Mouse (Mus musculus) heart, embryonic 15.5 days (tissue): Measurements from ENCODE around the gene Tnfrsf23. TPM values are rescaled to one million over a fixed set of nuclear protein-coding genes. Genes with fewer than 3 reads are reported as not detected.
A peak's percentile ranks its signal among the peaks of the same experiment; 100 is the strongest.

Source experiments
- ATAC-seq: fragments of 200-750 bp; cut with Nextera tagmentation; replicated peaks from 2 replicates; pipeline ENCODE4 v1.8.0; 2017; ENCODE audit warnings: low read depth, moderate TSS enrichment; ENCODE audit not compliant: insufficient number of reproducible peaks, insufficient read depth, low FRiP score
- H3K27ac ChIP-seq: fragments of 300-500 bp; sonication (generic); 2 replicates; pipeline ENCODE4 v1.5.1; 2015; ENCODE audit warnings: mild to moderate bottlenecking, inconsistent platforms
- H3K27me3 ChIP-seq: fragments of 300-500 bp; sonication (generic); 2 replicates; pipeline ENCODE4 v1.6.1; 2015; ENCODE audit warnings: inconsistent platforms
- H3K36me3 ChIP-seq: fragments of 300-500 bp; sonication (generic); 2 replicates; pipeline ENCODE4 v1.6.1; 2015; ENCODE audit warnings: mild to moderate bottlenecking, inconsistent platforms
- H3K4me1 ChIP-seq: fragments of 300-500 bp; sonication (generic); replicated peaks from 2 replicates; pipeline ENCODE4 v1.6.1; 2015; ENCODE audit warnings: inconsistent platforms
- H3K4me2 ChIP-seq: fragments of 300-500 bp; sonication (generic); 2 replicates; pipeline ENCODE4 v1.6.1; 2015; ENCODE audit warnings: inconsistent platforms, mild to moderate bottlenecking, moderate library complexity
- H3K4me3 ChIP-seq: fragments of 300-500 bp; sonication (generic); 2 replicates; pipeline ENCODE4 v1.5.1; 2015; ENCODE audit warnings: mild to moderate bottlenecking, inconsistent platforms
- H3K9ac ChIP-seq: fragments of 300-500 bp; sonication (generic); 2 replicates; pipeline ENCODE4 v1.6.1; 2015; ENCODE audit warnings: mild to moderate bottlenecking, inconsistent platforms
- H3K9me3 ChIP-seq: fragments of 300-500 bp; sonication (generic); replicated peaks from 2 replicates; pipeline ENCODE4 v1.6.1; 2016; ENCODE audit warnings: inconsistent platforms
- WGBS: fragments of 180-500 bp; shearing (Covaris S2); methylation state at CpG from one replicate; pipeline ENCODE4 v1.1.7; 2015; ENCODE audit warnings: mixed read lengths; 5-methylcytosine and 5-hydroxymethylcytosine counted together
- polyA plus RNA-seq: library from polyadenylated mRNA; unstranded; fragments of >200 nt; fragmentation: Nextera tagmentation; extraction: Ambion mirVana; gene quantifications from 2 replicates; pipeline ENCODE4 v1.2.1, GENCODE M21; 2015

The Tnfrsf23 gene
- polyA plus RNA-seq, 1 experiment from 2014 or later, result 1.9 TPM

GRCm38 (mm10) chr7:143629501-143629900 is 56.2 kb downstream of the Tnfrsf23 start:
- ATAC-seq, result no peak
- H3K27me3 ChIP-seq, result 0 out of 2 replicates have a peak, but pooled peaks cover 2% of the 10 kb centered on the region
- 47% methylated on average over 1 of the region's 1 CpGs for WGBS
- H3K36me3 ChIP-seq, result no peaks in the 10 kb centered on the region
- H3K4me3 ChIP-seq, result no peak overlapping the region
- no peak overlapping the region for H3K27ac ChIP-seq
- H3K4me1 ChIP-seq, result no peaks in the 10 kb centered on the region
- H3K9me3 ChIP-seq, result no peaks in the 10 kb centered on the region
- no peak overlapping the region for H3K9ac ChIP-seq
- no peak overlapping the region for H3K4me2 ChIP-seq

DNA sequence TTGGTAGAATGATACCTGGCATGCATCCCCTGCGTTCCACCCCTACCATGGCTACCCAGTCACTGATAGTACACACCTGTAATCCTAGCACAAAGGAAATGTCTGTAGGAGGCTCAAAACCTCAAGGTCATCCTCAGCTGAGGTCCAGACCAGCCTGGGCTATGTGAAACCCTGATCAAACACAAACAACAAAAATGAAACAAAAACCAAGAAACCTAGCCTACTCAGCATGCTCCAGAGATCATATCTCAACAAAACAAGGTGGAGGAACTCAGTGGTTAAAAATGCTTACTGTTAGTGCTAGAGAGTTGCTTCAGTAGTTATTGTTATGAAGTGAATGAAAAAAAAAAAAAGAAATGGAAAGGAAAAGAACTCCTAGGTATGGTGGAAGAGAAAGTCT is 57.1 kb downstream of the Tnfrsf23 start, which contains the start of gene Tnfrsf26:
Gene Tnfrsf26 (minus strand): TSS at position 183 of the 400 bp plus-strand sequence.
- Histone ChIP-seq H3K4me2 (no peak within 1 kb of the TSS; the same call in 1 of the 2 replicates), H3K4me1 (no peaks in the 10 kb centered on the region), H3K4me3 (0 out of 2 replicates have a peak within 1 kb of the TSS, but pooled peaks have one; percentile 11), H3K36me3 (no peaks in the 10 kb centered on the region), H3K27me3 (0 out of 2 replicates have a peak, but pooled peaks cover 2% of the 10 kb centered on the region), H3K9ac (no peak within 1 kb of the TSS), H3K9me3 (no peaks in the 10 kb centered on the region), H3K27ac (no peak within 1 kb of the TSS)
- ATAC-seq, result no peak
- WGBS, result 82% methylated on average over 1 of the region's 1 CpGs

DNA sequence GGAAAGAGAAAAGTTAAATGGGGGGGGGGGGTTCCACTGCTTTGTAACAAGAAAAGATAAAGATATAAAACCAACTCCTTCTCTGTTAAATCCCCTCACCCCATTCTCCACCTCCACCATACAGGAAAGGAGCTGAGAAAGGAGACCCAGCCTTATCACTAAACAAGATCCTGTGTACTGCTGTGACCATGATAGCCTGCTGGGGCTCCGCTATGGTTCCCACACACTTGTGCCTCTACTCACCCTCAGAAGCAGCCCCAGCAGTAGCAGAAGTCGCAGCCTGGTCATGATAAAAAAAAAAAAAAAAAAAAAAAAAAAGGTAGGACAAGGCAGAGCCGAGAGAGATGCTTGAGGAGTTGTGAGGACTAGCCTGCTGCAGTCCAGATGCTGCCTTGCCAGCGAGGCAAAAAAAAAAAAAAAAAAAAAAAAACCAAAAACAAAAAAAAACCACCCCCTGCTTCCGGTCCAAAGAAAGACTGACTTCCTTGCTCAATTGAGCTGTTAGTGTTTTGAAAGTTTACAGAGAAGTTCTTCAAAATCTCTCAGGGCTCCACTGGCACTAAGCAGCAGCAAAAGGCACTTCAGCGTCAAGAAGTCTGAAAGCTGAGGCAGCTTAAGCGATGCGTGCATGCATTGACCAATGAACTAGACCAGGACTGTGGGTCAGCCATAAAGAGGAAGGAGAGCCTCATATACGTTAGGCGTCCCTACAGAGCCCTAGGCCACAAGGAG is 58.0 kb downstream of the Tnfrsf23 start:
- Histone ChIP-seq H3K9ac (no peak overlapping the region), H3K4me1 (no peaks in the 10 kb centered on the region), H3K9me3 (no peaks in the 10 kb centered on the region), H3K27me3 (0 out of 2 replicates have a peak, but pooled peaks cover 2% of the 10 kb centered on the region), H3K4me2 (no peak overlapping the region; the same call in 1 of the 2 replicates), H3K4me3 (0 out of 2 replicates have a peak overlapping the region, but pooled peaks have one; percentile 11), H3K27ac (no peak overlapping the region), H3K36me3 (no peaks in the 10 kb centered on the region)
- ATAC-seq, result no peak
- WGBS, result 45% methylated on average over 10 of the region's 10 CpGs

DNA sequence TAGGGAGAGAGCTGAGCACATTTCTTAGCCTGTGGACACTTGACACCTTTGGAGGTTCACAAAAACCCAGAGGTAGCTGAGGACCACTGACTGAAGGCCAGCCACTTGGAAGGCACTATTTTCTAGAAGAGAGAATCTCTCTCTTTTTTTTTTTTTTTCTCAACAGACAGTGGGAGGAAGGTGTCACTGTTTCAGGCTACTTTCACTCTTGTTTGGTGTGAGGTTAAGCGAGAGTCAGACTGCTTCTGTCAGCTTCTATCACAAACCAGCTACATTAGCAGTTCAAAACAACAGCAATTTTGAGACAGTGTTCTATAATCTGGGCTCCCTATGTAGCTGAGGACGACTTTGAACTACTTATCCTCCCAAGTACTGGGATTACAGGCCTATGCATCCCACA is 59.5 kb downstream of the Tnfrsf23 start:
- no peak overlapping the region for H3K9ac ChIP-seq
- 62% methylated on average over 2 of the region's 2 CpGs for WGBS
- no peak for ATAC-seq
- 0 out of 2 replicates have a peak, but pooled peaks cover 2% of the 10 kb centered on the region for H3K27me3 ChIP-seq
- H3K9me3 ChIP-seq, result no peaks in the 10 kb centered on the region
- H3K36me3 ChIP-seq, result no peaks in the 10 kb centered on the region
- H3K4me2 ChIP-seq, result no peak overlapping the region
- no peaks in the 10 kb centered on the region for H3K4me1 ChIP-seq
- H3K4me3 ChIP-seq, result no peak overlapping the region
- no peak overlapping the region for H3K27ac ChIP-seq

GRCm38 (mm10) chr7:143625151-143625550 is 60.5 kb downstream of the Tnfrsf23 start:
- H3K36me3 ChIP-seq, result no peaks in the 10 kb centered on the region
- WGBS, result 56% methylated on average over 5 of the region's 5 CpGs

DNA sequence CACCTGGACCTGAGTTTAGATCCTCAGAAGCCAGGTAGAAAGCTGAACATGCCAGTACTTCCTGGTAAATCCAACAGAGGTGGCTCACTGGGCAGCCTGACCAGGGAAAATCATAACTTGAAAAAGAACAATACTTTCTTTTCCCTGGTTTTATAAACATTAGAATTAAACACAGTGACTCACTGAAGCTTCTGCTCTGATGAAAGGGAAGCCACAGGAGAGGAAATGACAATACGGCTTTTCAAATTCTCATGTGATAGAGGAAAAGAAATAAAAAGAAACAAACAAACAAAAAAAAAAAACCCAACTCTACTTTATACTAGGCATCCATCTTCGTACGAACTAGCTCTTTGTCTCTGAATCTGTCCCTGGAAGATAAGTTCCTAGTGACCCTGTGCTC is 61.1 kb downstream of the Tnfrsf23 start:
- ATAC-seq, result no peak
- H3K4me3 ChIP-seq, result no peak overlapping the region
- H3K9me3 ChIP-seq, result no peaks in the 10 kb centered on the region
- H3K4me2 ChIP-seq, result no peak overlapping the region
- no peak overlapping the region for H3K27ac ChIP-seq
- no peak overlapping the region for H3K9ac ChIP-seq
- H3K27me3 ChIP-seq, result 0 out of 2 replicates have a peak, but pooled peaks cover 2% of the 10 kb centered on the region
- H3K4me1 ChIP-seq, result no peaks in the 10 kb centered on the region
- WGBS, result 59% methylated on average over 3 of the region's 3 CpGs
- H3K36me3 ChIP-seq, result no peaks in the 10 kb centered on the region

More at GRCm38 (mm10) chr7:143625151-143625550, 60.5 kb downstream of the Tnfrsf23 start:
- Histone ChIP-seq H3K27ac (no peak overlapping the region), H3K4me2 (no peak overlapping the region), H3K4me3 (no peak overlapping the region), H3K27me3 (0 out of 2 replicates have a peak, but pooled peaks cover 2% of the 10 kb centered on the region), H3K9ac (no peak overlapping the region), H3K9me3 (no peaks in the 10 kb centered on the region), H3K4me1 (no peaks in the 10 kb centered on the region)
- no peak for ATAC-seq

DNA sequence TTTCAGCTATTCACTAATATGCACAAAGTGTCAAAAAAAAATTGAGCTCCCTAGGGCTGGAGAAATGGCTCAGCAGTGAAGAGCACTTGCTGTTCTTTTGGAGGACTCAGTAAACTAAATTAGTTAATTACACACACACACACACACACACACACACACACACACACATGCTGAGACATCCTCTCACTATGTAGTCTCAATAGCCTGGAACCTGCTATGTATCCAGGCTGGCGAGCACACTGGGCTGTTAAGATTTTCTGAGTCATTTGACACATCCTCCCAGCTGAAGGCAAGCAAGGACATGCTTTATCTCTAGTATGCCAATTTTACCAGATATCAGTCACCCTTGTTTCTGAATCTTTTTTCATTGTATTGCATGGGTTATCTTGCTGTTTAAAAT is 64.7 kb downstream of the Tnfrsf23 start:
- Histone ChIP-seq H3K9me3 (no peaks in the 10 kb centered on the region), H3K27ac (no peak overlapping the region), H3K36me3 (no peaks in the 10 kb centered on the region), H3K9ac (no peak overlapping the region), H3K4me2 (no peak overlapping the region), H3K4me1 (no peaks in the 10 kb centered on the region), H3K27me3 (no peaks in the 10 kb centered on the region), H3K4me3 (no peak overlapping the region)
- WGBS, result 43% methylated on average over 1 of the region's 1 CpGs
- no peak for ATAC-seq

Other genes with a start within 250 kb of the Tnfrsf23 start
- gene Cdkn1c, start 224.8 kb downstream of the Tnfrsf23 start, polyA plus RNA-seq, result 369 and 534 TPM in 2 replicates
- gene Slc22a18, start 212.1 kb downstream of the Tnfrsf23 start, polyA plus RNA-seq, result 0.82 and 1.7 TPM in 2 replicates
- 0.45 and 0.82 TPM in 2 replicates for gene Phlda2, start 182.7 kb downstream of the Tnfrsf23 start, polyA plus RNA-seq
- gene Nap1l4, start 136.8 kb downstream of the Tnfrsf23 start, polyA plus RNA-seq, result 218 and 232 TPM in 2 replicates
- gene Cars, start 85.8 kb downstream of the Tnfrsf23 start, polyA plus RNA-seq, result 24.7 and 34.5 TPM in 2 replicates
- 0.64 and 0.86 TPM in 2 replicates for gene Tnfrsf26, start 57.1 kb downstream of the Tnfrsf23 start, polyA plus RNA-seq
- 2.7 and 2.8 TPM in 2 replicates for gene Tnfrsf22, start 36.2 kb downstream of the Tnfrsf23 start, polyA plus RNA-seq
- 31.2 and 39.7 TPM in 2 replicates for gene Osbpl5, start 71.1 kb upstream of the Tnfrsf23 start, polyA plus RNA-seq
- not detected in 2 replicates for gene Mrgprg, start 81.1 kb upstream of the Tnfrsf23 start, polyA plus RNA-seq
- gene Mrgpre, start 98.6 kb upstream of the Tnfrsf23 start, polyA plus RNA-seq, result 1.4 and 2.8 TPM in 2 replicates
- gene Nadsyn1, start 137.0 kb upstream of the Tnfrsf23 start, polyA plus RNA-seq, result 8.3 and 9.4 TPM in 2 replicates
- 14.1 and 25.2 TPM in 2 replicates for gene Dhcr7, start 137.3 kb upstream of the Tnfrsf23 start, polyA plus RNA-seq
- not detected in 2 replicates for gene Gm498, start 181.0 kb upstream of the Tnfrsf23 start, polyA plus RNA-seq